In the genomic region with DNA sequence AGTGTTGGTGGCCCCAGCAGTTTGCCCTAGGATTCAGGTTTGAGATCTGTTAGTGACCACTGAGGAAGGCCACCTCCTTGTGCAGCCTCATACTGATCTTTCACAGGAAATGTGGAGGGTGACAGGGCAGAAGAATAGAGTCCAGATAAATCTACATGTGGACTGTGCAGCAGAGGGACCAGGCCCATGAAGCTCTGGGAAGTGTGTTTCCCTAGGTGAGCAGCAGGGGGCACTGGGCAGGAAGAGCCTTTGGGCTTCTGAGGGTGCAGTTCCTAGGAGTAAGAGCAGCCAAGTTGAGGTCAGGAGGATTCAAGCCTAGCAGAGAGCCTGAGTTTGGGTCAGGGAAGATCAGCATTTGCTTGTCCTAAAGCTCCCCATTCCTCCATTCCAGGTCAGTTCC, we compare ENCODE assay signal across 8 mouse cellular contexts. TPM values are rescaled to one million over a fixed set of nuclear protein-coding genes. Genes with fewer than 3 reads are reported as not detected.
DNase-seq lines count a peak whose midpoint lies in the region; ATAC-seq lines count a peak whose summit lies in the region.

No protein-coding gene starts in this region.

- DNase-seq in heart, postnatal 14 days, result peak; percentile 14 to 21
- no peak for DNase-seq in heart, adult 8-10 months (ENCODE audit: low spot score)
- DNase-seq in CD4-positive, CD25-positive, alpha-beta regulatory T cell, adult 2 months (ENCODE audit: low read depth, low spot score), result peak; percentile 62
- DNase-seq in brain, adult 2 months (ENCODE audit: low read depth, low spot score), result peak; percentile 6
- peak; percentile 24 for DNase-seq in lung, postnatal 25 days (ENCODE audit: low spot score)
- DNase-seq in left cerebral cortex, postnatal 25 days (ENCODE audit: low spot score in 2 of 2), result no peak
- DNase-seq in frontal cortex, postnatal 10 days (ENCODE audit: low spot score in 2 of 2), result no peak

- no peak for ATAC-seq in cerebellum, adult (ENCODE audit: insufficient number of reproducible peaks, low FRiP score, low TSS enrichment)

- intact Hi-C loops in heart, postnatal 14 days (cut with DNase I), result no loop called here
- intact Hi-C loops in left cerebral cortex, postnatal 25 days (cut with DNase I), result no loop called here

RNA-seq across cellular contexts. Expression of a gene that starts 13.2 kb away (rescaled TPM):
- total RNA-seq in heart, postnatal 14 days (2021), result not detected
- total RNA-seq in heart, adult 8-10 months (2022), result not detected
- total RNA-seq in left cerebral cortex, postnatal 25 days (2021), result not detected

RNA-seq across cellular contexts. Expression of a gene that starts 52.9 kb away (rescaled TPM):
- total RNA-seq in heart, postnatal 14 days (2021), result under 1 TPM in 1 of 2 experiments, not detected in 1; 0.12 TPM
- under 1 TPM in 3 of 4 experiments, not detected in 1; 0.14 to 0.32 (median 0.31) TPM for total RNA-seq in heart, adult 8-10 months (2022)
- total RNA-seq in left cerebral cortex, postnatal 25 days (2021), result not detected

Comparison
In these comparisons a context has a peak if more than half of its experiments do, and no peak if none do; other contexts are left out.
1. DNase-seq: peak in heart, postnatal 14 days (2 of 2), CD4-positive, CD25-positive, alpha-beta regulatory T cell, adult 2 months (single experiment), brain, adult 2 months (single experiment) and lung, postnatal 25 days (single experiment); none in heart, adult 8-10 months (single experiment), left cerebral cortex, postnatal 25 days (0 of 2) and frontal cortex, postnatal 10 days (0 of 2).